Mouse (Mus musculus) hindbrain, embryonic 11.5 days (tissue): ENCODE data around the gene Sirt7. TPM values are rescaled to one million over a fixed set of nuclear protein-coding genes. Genes with fewer than 3 reads are reported as not detected.
A peak's percentile ranks its signal among the peaks of the same experiment; 100 is the strongest.

Experiments used
- ATAC-seq: fragments of 200-750 bp; cut with Nextera tagmentation; 2 replicates; pipeline ENCODE4 v1.8.0; 2017; ENCODE audit warnings: mild to moderate bottlenecking, moderate TSS enrichment, moderate library complexity; ENCODE audit not compliant: low FRiP score
- DNase-seq: peaks from one replicate; pipeline ENCODE4 v3.0.0-alpha.2; 2015; ENCODE audit warnings: low spot score
- H3K27ac ChIP-seq: fragments of 300-500 bp; sonication (generic); 2 replicates; pipeline ENCODE4 v1.5.1; 2014; ENCODE audit warnings: mild to moderate bottlenecking, low read depth, low read length
- H3K27me3 ChIP-seq: fragments of 300-500 bp; sonication (generic); 2 replicates; pipeline ENCODE4 v1.6.1; 2014; ENCODE audit warnings: mild to moderate bottlenecking, low read length, moderate library complexity, mixed read lengths; ENCODE audit not compliant: control insufficient read depth, insufficient read depth
- H3K36me3 ChIP-seq: fragments of 300-500 bp; sonication (generic); 2 replicates; pipeline ENCODE4 v1.6.1; 2014; ENCODE audit warnings: mild to moderate bottlenecking, low read length, moderate library complexity, mixed read lengths; ENCODE audit not compliant: control insufficient read depth, insufficient read depth
- H3K4me1 ChIP-seq: fragments of 300-500 bp; sonication (generic); replicated peaks from 2 replicates; pipeline ENCODE4 v1.6.1; 2014; ENCODE audit warnings: low read length, mixed read lengths; ENCODE audit not compliant: control insufficient read depth, insufficient read depth
- H3K4me2 ChIP-seq: fragments of 300-500 bp; sonication (generic); replicated peaks from 2 replicates; pipeline ENCODE4 v1.6.1; 2014; ENCODE audit warnings: mild to moderate bottlenecking, low read depth, low read length
- H3K4me3 ChIP-seq: fragments of 300-500 bp; sonication (generic); 2 replicates; pipeline ENCODE4 v1.5.1; 2014; ENCODE audit warnings: low read depth, low read length
- H3K9ac ChIP-seq: fragments of 300-500 bp; sonication (generic); 2 replicates; pipeline ENCODE4 v1.6.1; 2014; ENCODE audit warnings: low read depth, low read length
- H3K9me3 ChIP-seq: fragments of 300-500 bp; sonication (generic); 2 replicates; pipeline ENCODE4 v1.6.1; 2016; ENCODE audit warnings: low read length; ENCODE audit not compliant: control insufficient read depth
- WGBS: fragments of 180-500 bp; shearing (Covaris S2); extraction: QIAGEN DNeasy Blood & Tissue Kit; methylation state at CpG from one replicate; pipeline ENCODE4 v1.1.7; 2014; 5-methylcytosine and 5-hydroxymethylcytosine counted together
- polyA plus RNA-seq: library from polyadenylated mRNA; unstranded; fragments of >200 nt; fragmentation: Nextera tagmentation; extraction: Ambion mirVana; gene quantifications from 2 replicates; pipeline ENCODE4 v1.2.1, GENCODE M21; 2014

The Sirt7 gene
- polyA plus RNA-seq, 1 experiment from 2014 or later: 36.6 TPM

- Histone ChIP-seq H3K9ac (peak overlapping the region; percentile 96), H3K4me3 (peak overlapping the region; percentile 99), H3K9me3 (no peaks in the 10 kb centered on the region), H3K4me1 (peaks cover 14% of the 10 kb centered on the region; the same call in 1 of the 2 replicates), H3K27me3 (no peaks in the 10 kb centered on the region), H3K4me2 (peak overlapping the region; percentile 86), H3K27ac (peak overlapping the region; percentile 89), H3K36me3 (peaks cover 14% of the 10 kb centered on the region)
- DNase-seq: no peak
- ATAC-seq: no peak
- WGBS: under 1% methylated on average over 23 of the region's 23 CpGs
These were observed 51.3 kb downstream of the Sirt7 start for GRCm38 (mm10) chr11:120573585-120574277.

- Histone ChIP-seq H3K27me3 (no peaks in the 10 kb centered on the region), H3K9ac (peak within 1 kb of the TSS; percentile 96), H3K4me3 (peak within 1 kb of the TSS; percentile 99), H3K9me3 (no peaks in the 10 kb centered on the region), H3K36me3 (peaks cover 11% of the 10 kb centered on the region), H3K27ac (peak within 1 kb of the TSS; percentile 89), H3K4me2 (peak within 1 kb of the TSS; percentile 86), H3K4me1 (peaks cover 14% of the 10 kb centered on the region; the same call in 1 of the 2 replicates)
- peak; percentile 100 for DNase-seq
- WGBS: under 1% methylated on average over 83 of the region's 94 CpGs
- ATAC-seq: peak; percentile 97
These were observed 52.1 kb downstream of the Sirt7 start, which contains the start of gene P4hb for GRCm38 (mm10) chr11:120572752-120573584. P4hb (minus strand) TSS chr11:120573253.

GRCm38 (mm10) chr11:120572417-120572751 is 52.7 kb downstream of the Sirt7 start:
- Histone ChIP-seq H3K27me3 (no peaks in the 10 kb centered on the region), H3K36me3 (peaks cover 12% of the 10 kb centered on the region), H3K9ac (peak overlapping the region; percentile 96), H3K4me1 (peaks cover 14% of the 10 kb centered on the region; the same call in 1 of the 2 replicates), H3K4me3 (peak overlapping the region; percentile 99), H3K9me3 (no peaks in the 10 kb centered on the region), H3K27ac (peak overlapping the region; percentile 89), H3K4me2 (peak overlapping the region; percentile 86)
- ATAC-seq (peak; percentile 33), DNase-seq (no peak)
- 0% methylated on average over 22 of the region's 24 CpGs for WGBS

- no peak for DNase-seq
- Histone ChIP-seq H3K36me3 (peaks cover 13% of the 10 kb centered on the region), H3K4me1 (peaks cover 14% of the 10 kb centered on the region; the same call in 1 of the 2 replicates), H3K4me3 (peak overlapping the region; percentile 99), H3K27ac (peak overlapping the region; percentile 89), H3K4me2 (peak overlapping the region; percentile 86), H3K9ac (peak overlapping the region; percentile 96), H3K9me3 (no peaks in the 10 kb centered on the region), H3K27me3 (no peaks in the 10 kb centered on the region)
- 19% methylated on average over 11 of the region's 11 CpGs for WGBS
- ATAC-seq: no peak
These were observed 53.2 kb downstream of the Sirt7 start for GRCm38 (mm10) chr11:120571754-120572416.

- WGBS: 90% methylated on average over 3 of the region's 3 CpGs
- Histone ChIP-seq H3K4me1 (peaks cover 14% of the 10 kb centered on the region; the same call in 1 of the 2 replicates), H3K27me3 (no peaks in the 10 kb centered on the region), H3K9ac (peak overlapping the region; percentile 96; the same call in 1 of the 2 replicates), H3K4me3 (peak overlapping the region; percentile 99; the same call in 1 of the 2 replicates), H3K9me3 (no peaks in the 10 kb centered on the region), H3K4me2 (peak overlapping the region; percentile 86; the same call in 1 of the 2 replicates), H3K36me3 (peaks cover 15% of the 10 kb centered on the region), H3K27ac (no peak overlapping the region)
- ATAC-seq (no peak), DNase-seq (no peak)
These were observed 53.9 kb downstream of the Sirt7 start for GRCm38 (mm10) chr11:120571122-120571521.

Other genes with a start within 250 kb of the Sirt7 start
- 27.8 and 33.6 TPM in 2 replicates for gene Faap100, start 246.5 kb downstream of the Sirt7 start, polyA plus RNA-seq
- 37.5 and 40.3 TPM in 2 replicates for gene Nploc4, start 187.5 kb downstream of the Sirt7 start, polyA plus RNA-seq
- not detected in 2 replicates for gene Tspan10, start 182.6 kb downstream of the Sirt7 start, polyA plus RNA-seq
- gene Pde6g, start 171.7 kb downstream of the Sirt7 start, polyA plus RNA-seq: 0.18 and 0.26 TPM in 2 replicates
- gene Oxld1, start 167.2 kb downstream of the Sirt7 start, polyA plus RNA-seq: 11.9 and 13.1 TPM in 2 replicates
- gene Ccdc137, start 167.1 kb downstream of the Sirt7 start, polyA plus RNA-seq: 25.0 and 30.0 TPM in 2 replicates
- gene Arl16, start 157.6 kb downstream of the Sirt7 start, polyA plus RNA-seq: 54.8 and 58.2 TPM in 2 replicates
- 139 and 141 TPM in 2 replicates for gene Mrpl12, start 140.6 kb downstream of the Sirt7 start, polyA plus RNA-seq
- 35.2 and 35.4 TPM in 2 replicates for gene Slc25a10, start 133.4 kb downstream of the Sirt7 start, polyA plus RNA-seq
- 0.31 and 0.56 TPM in 2 replicates for gene Gcgr, start 94.5 kb downstream of the Sirt7 start, polyA plus RNA-seq
- 245 and 256 TPM in 2 replicates for gene Mcrip1, start 75.5 kb downstream of the Sirt7 start, polyA plus RNA-seq
- not detected in 2 replicates for gene Ppp1r27, start 74.1 kb downstream of the Sirt7 start, polyA plus RNA-seq
- 504 and 527 TPM in 2 replicates for gene P4hb, start 52.0 kb downstream of the Sirt7 start, polyA plus RNA-seq
- 576 and 591 TPM in 2 replicates for gene Arhgdia, start 43.6 kb downstream of the Sirt7 start, polyA plus RNA-seq
- 686 and 764 TPM in 2 replicates for gene Alyref, start 26.9 kb downstream of the Sirt7 start, polyA plus RNA-seq
- 195 TPM in 2 replicates for gene Anapc11, start 26.8 kb downstream of the Sirt7 start, polyA plus RNA-seq
- 0.42 TPM in 1 of 2 replicates, not detected in the other for gene Npb, start 16.8 kb downstream of the Sirt7 start, polyA plus RNA-seq
- gene Pcyt2, start 7.3 kb downstream of the Sirt7 start, polyA plus RNA-seq: 104 and 105 TPM in 2 replicates
- gene Mafg, start 8.4 kb upstream of the Sirt7 start, polyA plus RNA-seq: 21.8 and 23.5 TPM in 2 replicates
- 28.2 and 30.2 TPM in 2 replicates for gene Pycr1, start 18.5 kb upstream of the Sirt7 start, polyA plus RNA-seq
- 0.19 and 0.49 TPM in 2 replicates for gene Myadml2, start 22.9 kb upstream of the Sirt7 start, polyA plus RNA-seq
- 1.7 and 2.1 TPM in 2 replicates for gene Notum, start 35.9 kb upstream of the Sirt7 start, polyA plus RNA-seq
- gene Aspscr1, start 47.7 kb upstream of the Sirt7 start, polyA plus RNA-seq: 117 and 122 TPM in 2 replicates
- gene Cenpx, start 88.5 kb upstream of the Sirt7 start, polyA plus RNA-seq: 115 and 121 TPM in 2 replicates
- 30.7 and 34.4 TPM in 2 replicates for gene Lrrc45, start 88.7 kb upstream of the Sirt7 start, polyA plus RNA-seq
- gene Rac3, start 96.2 kb upstream of the Sirt7 start, polyA plus RNA-seq: 17.6 and 18.2 TPM in 2 replicates
- gene Dcxr, start 102.0 kb upstream of the Sirt7 start, polyA plus RNA-seq: 14.3 and 15.2 TPM in 2 replicates
- 0.82 and 1.6 TPM in 2 replicates for gene Cbr2, start 106.9 kb upstream of the Sirt7 start, polyA plus RNA-seq
- gene Hmga1b, start 137.6 kb upstream of the Sirt7 start, polyA plus RNA-seq: 5.6 and 7.0 TPM in 2 replicates
- 28.8 and 29.4 TPM in 2 replicates for gene Rfng, start 159.0 kb upstream of the Sirt7 start, polyA plus RNA-seq
- 264 and 272 TPM in 2 replicates for gene Gps1, start 159.0 kb upstream of the Sirt7 start, polyA plus RNA-seq
- 70.9 and 71.3 TPM in 2 replicates for gene Dus1l, start 171.2 kb upstream of the Sirt7 start, polyA plus RNA-seq
- gene Fasn, start 199.3 kb upstream of the Sirt7 start, polyA plus RNA-seq: 76.0 and 94.1 TPM in 2 replicates